Mouse (Mus musculus) CH12.LX (cell line): ENCODE results near the gene Fbln7. TPM values are rescaled to one million over a fixed set of nuclear protein-coding genes. Genes with fewer than 3 reads are reported as not detected.

Experiments used
- DNase-seq: peaks from one replicate; pipeline ENCODE4 v3.0.0-alpha.2; 2013; ENCODE audit errors: extremely low read depth
- H3K27ac ChIP-seq: 2 replicates; pipeline ENCODE4 v1.5.1; 2012; ENCODE audit warnings: low read depth, mild to moderate bottlenecking, control low read depth, moderate library complexity; ENCODE audit not compliant: insufficient read depth
- H3K27me3 ChIP-seq: replicated peaks from 2 replicates; pipeline ENCODE3; 2012; ENCODE audit warnings: inconsistent platforms
- H3K36me3 ChIP-seq, 2 experiments: replicated peaks in 1 of 2; 2 replicates each; pipeline versions ENCODE3 to v1.6.1; 2012; ENCODE audit warnings: inconsistent platforms in 1 of 2, low read length in 1 of 2, mild to moderate bottlenecking in 1 of 2, mixed read lengths in 1 of 2, moderate library complexity in 1 of 2; ENCODE audit not compliant: control insufficient read depth in 1 of 2, insufficient read depth in 1 of 2
- H3K4me1 ChIP-seq, 2 experiments: 2 replicates each; pipeline ENCODE4 v1.6.1; 2012; ENCODE audit warnings: inconsistent platforms in 1 of 2, moderate library complexity in 1 of 2; ENCODE audit not compliant: insufficient read depth in 2 of 2, control insufficient read depth in 1 of 2
- H3K4me2 ChIP-seq: 2 replicates; pipeline ENCODE4 v1.6.1; 2012; ENCODE audit warnings: low read depth, mild to moderate bottlenecking, control low read depth; ENCODE audit not compliant: poor library complexity, insufficient read depth, severe bottlenecking
- H3K4me3 ChIP-seq, 3 experiments: fragments of 150-350 bp in 1 of 3; sonication (generic) in 1 of 3; replicated peaks in 1 of 3; 2 replicates each; pipeline versions ENCODE3 to v1.5.1; 2011 to 2012; ENCODE audit warnings: low read depth in 2 of 3, low read length in 2 of 3, mild to moderate bottlenecking in 2 of 3, moderate library complexity in 2 of 3, control low read depth in 1 of 3, improper control_type of control experiment in 1 of 3, inconsistent platforms in 1 of 3, mixed read lengths in 1 of 3; ENCODE audit not compliant: poor library complexity in 1 of 3
- H3K79me2 ChIP-seq: replicated peaks from 2 replicates; pipeline ENCODE4 v1.6.1; 2012; ENCODE audit warnings: mild to moderate bottlenecking, moderate library complexity; ENCODE audit not compliant: control insufficient read depth, poor library complexity, insufficient read depth, severe bottlenecking; ENCODE audit errors: extremely low read depth
- H3K9ac ChIP-seq: 2 replicates; pipeline ENCODE4 v1.6.1; 2012; ENCODE audit warnings: low read depth, mild to moderate bottlenecking, control low read depth, moderate library complexity; ENCODE audit not compliant: insufficient read depth
- H3K9me3 ChIP-seq: replicated peaks from 2 replicates; pipeline ENCODE3; 2012; ENCODE audit warnings: low read length, inconsistent platforms, mixed read lengths
- BHLHE40 ChIP-seq: IDR thresholded peaks from 2 replicates; pipeline ENCODE4 v1.6.1; 2011; ENCODE audit warnings: mild to moderate bottlenecking, low read depth, low read length, improper control_type of control experiment
- CTCF ChIP-seq, 2 experiments: IDR thresholded peaks in 1 of 2; conservative IDR thresholded peaks in 1 of 2; 2 replicates each; pipeline ENCODE4 v1.5.1; 2011 to 2012; ENCODE audit warnings: low read depth in 2 of 2, low read length in 2 of 2, improper control_type of control experiment in 1 of 2, inconsistent platforms in 1 of 2, mild to moderate bottlenecking in 1 of 2, moderate library complexity in 1 of 2
- E2F4 ChIP-seq: IDR thresholded peaks from 2 replicates; pipeline ENCODE4 v1.6.1; 2011; ENCODE audit warnings: low read depth, low read length, improper control_type of control experiment; ENCODE audit not compliant: insufficient replicate concordance
- ELF1 ChIP-seq: IDR thresholded peaks from 2 replicates; pipeline ENCODE4 v1.6.1; 2014; ENCODE audit warnings: low read depth, mild to moderate bottlenecking, inconsistent platforms, low read length, improper control_type of control experiment
- EP300 ChIP-seq: IDR thresholded peaks from 2 replicates; pipeline ENCODE4 v1.6.1; 2011; ENCODE audit warnings: low read length, improper control_type of control experiment
- ETS1 ChIP-seq: conservative IDR thresholded peaks from 2 replicates; pipeline ENCODE4 v1.6.1; 2012; ENCODE audit warnings: low read depth, mild to moderate bottlenecking, inconsistent platforms, low read length, improper control_type of control experiment, moderate library complexity
- IRF4 ChIP-seq: IDR thresholded peaks from 2 replicates; pipeline ENCODE4 v1.6.1; 2014; ENCODE audit warnings: low read depth, mild to moderate bottlenecking, inconsistent platforms, low read length, improper control_type of control experiment
- JUN ChIP-seq: IDR thresholded peaks from 2 replicates; pipeline ENCODE4 v1.6.1; 2011; ENCODE audit warnings: low read depth, mild to moderate bottlenecking, low read length, improper control_type of control experiment, moderate library complexity; ENCODE audit not compliant: insufficient read depth
- JUND ChIP-seq: conservative IDR thresholded peaks from 2 replicates; pipeline ENCODE4 v1.6.1; 2011; ENCODE audit warnings: low read depth, low read length, improper control_type of control experiment
- KAT2A ChIP-seq: IDR thresholded peaks from 2 replicates; pipeline ENCODE4 v1.6.1; 2012; ENCODE audit warnings: low read length, improper control_type of control experiment, inconsistent platforms; ENCODE audit not compliant: insufficient replicate concordance
- MAZ ChIP-seq: IDR thresholded peaks from 2 replicates; pipeline ENCODE4 v1.6.1; 2012; ENCODE audit warnings: low read depth, mild to moderate bottlenecking, inconsistent platforms, low read length, improper control_type of control experiment, moderate library complexity
- MEF2A ChIP-seq: IDR thresholded peaks from 2 replicates; pipeline ENCODE4 v1.6.1; 2014; ENCODE audit warnings: low read depth, mild to moderate bottlenecking, inconsistent platforms, low read length, improper control_type of control experiment, borderline replicate concordance
- MYC ChIP-seq: IDR thresholded peaks from 2 replicates; pipeline ENCODE4 v1.6.1; 2011; ENCODE audit warnings: low read depth, mild to moderate bottlenecking, improper control_type of control experiment, low read length
- NRF1 ChIP-seq: IDR thresholded peaks from 2 replicates; pipeline ENCODE4 v1.6.1; 2014; ENCODE audit warnings: low read depth, mild to moderate bottlenecking, inconsistent platforms, low read length, improper control_type of control experiment, moderate library complexity
- PAX5 ChIP-seq: IDR thresholded peaks from 2 replicates; pipeline ENCODE4 v1.6.1; 2012; ENCODE audit warnings: low read length, inconsistent platforms, mixed read lengths
- POLR2AphosphoS2 ChIP-seq: IDR thresholded peaks from 2 replicates; pipeline ENCODE4 v1.6.1; 2011; ENCODE audit warnings: low read depth, low read length, improper control_type of control experiment
- RCOR1 ChIP-seq: conservative IDR thresholded peaks from 2 replicates; pipeline ENCODE4 v1.6.1; 2012; ENCODE audit warnings: low read depth, mild to moderate bottlenecking, inconsistent platforms, low read length, improper control_type of control experiment
- SMC3 ChIP-seq: IDR thresholded peaks from 2 replicates; pipeline ENCODE4 v1.6.1; 2011; ENCODE audit warnings: low read depth, low read length, improper control_type of control experiment
- TCF12 ChIP-seq: IDR thresholded peaks from 2 replicates; pipeline ENCODE4 v1.6.1; 2014; ENCODE audit warnings: low read depth, mild to moderate bottlenecking, inconsistent platforms, low read length, improper control_type of control experiment
- ZMIZ1 ChIP-seq: IDR thresholded peaks from 2 replicates; pipeline ENCODE4 v1.6.1; 2012; ENCODE audit warnings: low read depth, mild to moderate bottlenecking, inconsistent platforms, low read length, improper control_type of control experiment
- ZNF384 ChIP-seq: IDR thresholded peaks from 2 replicates; pipeline ENCODE4 v1.6.1; 2012; ENCODE audit warnings: low read depth, low read length, improper control_type of control experiment, inconsistent platforms
- dilution Hi-C: fragments of 300-500 bp; cut with MboI; formaldehyde crosslinking; loops from 2 replicates; pipeline ENCODE4 v1.14.3; 2020; ENCODE audit warnings: low sequenced_read_pairs; ENCODE audit not compliant: extremely low pct_unique_long_range_greater_than_20kb, extremely low pct_ligation_motif_present
- in situ Hi-C: fragments of 300-500 bp; cut with MboI; formaldehyde crosslinking; loops from 3 replicates; pipeline ENCODE4 v1.14.3; 2019; ENCODE audit warnings: low sequenced_read_pairs, low pct_ligation_motif_present, low pct_unique_long_range_greater_than_20kb, mixed read lengths
- polyA plus RNA-seq: library from polyadenylated mRNA; unstranded; fragments of >175 nt; gene quantifications from 2 replicates; pipeline ENCODE4 v1.2.1, GENCODE M21; 2012; ENCODE audit warnings: low read depth; ENCODE audit not compliant: insufficient read length
- total RNA-seq, 2 experiments: library from RNA; depleted of rRNA; stranded (reverse); fragments of 300-350 nt in 1 of 2; fragments of >200 nt in 1 of 2; gene quantifications; 2 replicates each; pipeline ENCODE4 v1.2.3; 2012 to 2014

Gene Fbln7
- total and polyA plus RNA-seq, 3 experiments, result not detected

- Histone ChIP-seq H3K79me2 (no peaks in the 10 kb centered on the region), H3K27ac (no peak overlapping the region), H3K27me3 (no peaks in the 10 kb centered on the region), H3K36me3 (no peaks in the 10 kb centered on the region), H3K9me3 (no peaks in the 10 kb centered on the region), H3K9ac (no peak overlapping the region), H3K4me1 (no peaks in the 10 kb centered on the region), H3K4me2 (no peak overlapping the region), H3K4me3 (no peak overlapping the region)
- in situ Hi-C loops, result no loop called here
- dilution Hi-C loops, result no loop called here
- TF ChIP-seq IRF4 (no peak), TCF12 (no peak), ETS1 (no peak), EP300 (no peak), MAZ (no peak), ZMIZ1 (no peak), RCOR1 (no peak), E2F4 (no peak), NRF1 (no peak), ELF1 (no peak), KAT2A (no peak), SMC3 (no peak), POLR2AphosphoS2 (no peak), BHLHE40 (no peak), JUN (no peak)
- DNase-seq, result no peak
Observed at GRCm38 (mm10) chr2:128916528-128916927, 53.7 kb downstream of the Fbln7 start.

- no peak for DNase-seq
- H3K9ac ChIP-seq, result no peak overlapping the region
- no peak overlapping the region for H3K4me3 ChIP-seq
- H3K36me3 ChIP-seq, result peaks cover 17 to 47% of the 10 kb centered on the region in 2 experiments
- TF ChIP-seq IRF4 (no peak), PAX5 (no peak), CTCF (conservative IDR thresholded peaks at IDR 0.05 in 1 of 2, IDR thresholded peaks at IDR 0.05 in 1 of 2; ENCODE audit: low read depth in 2 of 2, low read length in 2 of 2) (no peak), ZMIZ1 (no peak), JUN (no peak), JUND (no peak), NRF1 (no peak), ZNF384 (no peak), ETS1 (no peak), MYC (no peak), MEF2A (no peak), KAT2A (no peak), MAZ (no peak)
- H3K4me2 ChIP-seq, result no peak overlapping the region
- no peak overlapping the region for H3K27ac ChIP-seq
- in situ Hi-C loops, result loop anchor here (25.0 kb wide), 1 partner anchor 338 kb away; no protein-coding TSS in a partner anchor
- no peaks in the 10 kb centered on the region for H3K27me3 ChIP-seq
- no peaks in the 10 kb centered on the region for H3K79me2 ChIP-seq
- dilution Hi-C loops, result no loop called here
- H3K4me1 ChIP-seq, result no peaks in the 10 kb centered on the region
- peaks cover 2% of the 10 kb centered on the region for H3K9me3 ChIP-seq
Observed at GRCm38 (mm10) chr2:128924799-128925198, 62.0 kb downstream of the Fbln7 start.
